Mouse (Mus musculus): ENCODE measurements around the gene Gm10803.
A peak's percentile ranks its signal among the peaks of the same experiment; 100 is the strongest.

Gene Gm10803

DNA sequence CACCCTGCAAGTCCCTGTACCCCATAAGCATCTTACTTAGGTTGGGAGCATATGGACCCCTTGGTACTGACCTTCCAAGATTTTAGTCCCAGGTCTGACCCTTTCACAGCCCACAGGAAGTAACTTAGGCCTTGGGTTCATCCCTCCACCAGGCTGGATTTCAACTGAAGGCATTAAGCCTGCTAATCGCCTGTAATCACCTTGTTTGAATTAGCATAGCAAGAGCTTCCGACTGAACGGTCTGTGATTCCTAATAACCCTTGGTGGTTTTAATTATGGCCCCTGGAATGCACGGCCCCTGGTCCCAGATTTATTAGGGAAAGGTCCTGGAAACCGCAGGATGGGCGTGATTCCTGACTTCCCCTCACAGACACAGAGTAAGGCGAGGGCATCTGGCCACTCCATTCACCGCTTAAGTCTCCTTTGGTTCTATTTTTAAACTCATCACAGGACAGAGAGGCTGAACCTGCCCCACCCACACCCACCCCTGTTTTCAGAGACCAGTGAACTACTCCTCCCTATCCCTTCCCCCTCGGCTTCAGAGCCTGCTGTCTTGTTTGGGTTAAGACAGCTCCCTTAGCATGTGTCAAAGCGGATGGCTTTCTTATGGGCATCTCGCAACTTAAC lies 31.9 kb downstream of the Gm10803 start:
- no peak for DNase-seq

DNA sequence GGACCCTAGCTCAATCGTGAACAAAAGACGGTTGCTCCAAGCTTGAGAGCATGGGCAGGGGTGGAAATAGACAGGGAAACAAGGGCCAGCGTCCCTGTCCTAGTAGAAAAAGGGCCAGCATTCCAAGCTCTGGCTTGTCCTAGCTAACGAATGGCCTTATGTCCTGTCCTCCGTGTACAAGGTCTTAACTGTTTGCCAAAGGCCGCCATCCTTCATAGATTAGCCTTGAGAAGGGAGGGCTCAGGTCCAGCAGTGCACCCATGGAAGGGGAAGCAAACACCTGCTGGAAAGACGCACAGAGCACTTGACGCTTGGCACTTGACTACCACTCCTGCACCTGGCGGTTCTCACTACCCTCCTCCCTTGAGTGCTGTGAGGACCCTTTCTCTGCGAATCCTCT lies 32.8 kb downstream of the Gm10803 start:
- no peak for DNase-seq

DNA sequence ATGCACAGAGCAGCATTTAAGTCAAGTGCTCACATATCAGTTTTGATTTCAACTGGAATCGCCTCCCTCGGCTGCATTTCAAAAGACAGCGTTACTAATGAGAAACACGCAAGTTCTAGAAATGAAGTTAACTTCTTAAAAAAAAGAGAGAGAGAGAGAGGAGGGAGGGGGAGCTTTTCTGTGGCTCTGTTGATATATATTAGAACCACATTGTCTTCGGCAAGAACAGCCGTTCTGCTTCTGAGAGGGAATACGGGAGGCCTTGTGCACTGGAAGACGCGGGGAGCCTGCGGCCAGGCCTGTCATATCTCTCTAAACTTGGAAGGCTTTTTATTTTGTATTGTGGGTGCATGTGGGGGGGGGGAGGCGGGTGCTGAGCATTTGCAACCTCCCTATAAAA lies 36.8 kb downstream of the Gm10803 start:
- no peak for DNase-seq

DNA sequence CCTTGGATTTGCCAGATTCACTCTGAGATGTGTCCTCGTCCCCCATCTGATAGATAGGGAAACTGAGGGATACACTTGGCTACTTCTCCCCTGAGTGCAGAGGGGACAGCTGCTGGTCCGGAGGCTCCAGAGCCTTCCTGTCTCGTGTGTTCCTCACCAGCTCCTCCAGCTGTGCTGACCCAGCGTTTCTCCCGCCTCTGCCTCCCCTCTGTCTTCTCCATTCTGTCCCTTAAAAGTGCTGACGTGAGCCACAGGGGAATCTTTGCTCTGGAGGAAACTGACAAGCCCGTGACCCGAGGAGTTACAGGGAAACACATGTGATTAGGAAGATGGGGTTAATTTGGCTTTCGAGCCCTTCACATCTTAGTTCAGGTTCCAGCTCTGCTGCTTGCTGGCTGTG lies 39.4 kb downstream of the Gm10803 start:
- DNase-seq = peak; percentile 17

DNA sequence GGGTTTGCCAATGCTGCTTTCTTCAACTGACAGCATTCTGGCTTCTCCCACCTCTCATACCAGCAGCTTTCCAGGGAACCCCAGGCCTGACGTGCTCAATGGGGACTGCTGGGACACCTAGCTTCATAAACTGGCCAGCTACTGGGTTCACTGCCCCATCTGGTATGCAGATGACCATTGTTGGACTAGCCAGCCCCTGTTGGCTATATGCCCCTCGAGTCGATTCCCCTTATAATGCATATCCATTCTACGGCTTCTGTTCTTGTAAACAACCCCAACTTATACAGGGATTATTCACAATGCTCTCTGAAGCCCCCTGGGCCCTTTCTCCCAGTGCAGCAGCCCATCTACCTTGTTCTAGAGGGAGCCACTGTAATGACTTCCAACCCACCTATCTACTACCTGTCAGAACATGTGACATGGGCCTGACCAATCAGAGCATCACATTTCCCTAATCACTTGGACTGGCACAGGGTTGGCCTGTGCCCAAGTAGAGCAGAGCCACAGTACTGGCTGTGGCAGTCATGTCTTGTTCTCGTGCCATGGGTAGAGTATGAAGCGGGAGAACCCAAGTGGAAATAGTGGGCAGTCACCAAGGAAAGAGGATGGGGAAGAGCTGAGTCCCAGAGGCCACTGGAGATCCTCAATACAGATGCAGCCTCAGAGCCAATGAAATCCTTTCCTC lies 44.4 kb downstream of the Gm10803 start:
- DNase-seq = no peak

DNA sequence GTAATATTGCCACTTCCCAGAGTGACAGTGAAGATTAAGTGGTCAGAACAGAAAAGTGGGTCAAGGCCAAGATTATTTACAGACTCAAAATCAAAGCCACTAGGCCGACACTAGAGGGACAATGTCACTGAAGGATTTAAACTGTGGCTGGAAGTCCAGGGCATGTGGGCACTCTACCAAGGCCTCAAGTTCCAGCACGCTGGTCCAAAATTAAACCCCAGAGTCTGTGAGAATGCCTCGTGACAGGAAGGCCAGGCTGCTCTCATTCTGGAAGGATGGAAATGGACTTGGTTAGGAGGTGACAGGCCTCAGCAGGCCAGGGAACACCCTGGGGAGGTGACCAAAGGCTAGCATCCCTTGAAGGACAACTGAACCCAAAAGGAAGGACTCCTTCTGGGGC lies 48.4 kb downstream of the Gm10803 start:
- DNase-seq = no peak

DNA sequence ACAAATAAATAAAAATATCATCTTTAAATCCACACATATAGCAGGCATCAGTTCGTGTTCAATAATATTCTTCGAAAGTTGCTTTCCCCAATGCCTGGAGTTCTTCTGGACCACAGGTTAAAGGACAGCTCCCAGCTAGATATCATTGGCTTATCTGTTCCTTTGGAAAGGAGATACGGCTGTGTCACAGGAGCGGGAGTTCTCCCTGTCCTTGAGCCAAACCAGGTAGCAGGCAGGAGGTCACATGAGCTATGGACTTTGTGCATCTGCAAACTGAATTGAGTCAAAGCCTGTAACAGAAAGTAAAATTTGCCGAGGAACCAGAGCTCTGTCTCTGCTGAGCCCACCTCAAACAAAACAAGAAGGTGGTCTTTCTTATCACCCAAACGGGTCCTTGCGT lies 52.7 kb downstream of the Gm10803 start:
- no peak for DNase-seq

All from kidney, adult 9 months (tissue).